7 mouse cellular contexts compared by ENCODE assay signal in genomic region chr8:45816765-45817426, GRCm38 (mm10).
DNase-seq lines count a peak whose midpoint lies in the region; ATAC-seq lines count a peak whose summit lies in the region.

No protein-coding gene starts in this region.

- H3K4me1 ChIP-seq in hindbrain, embryonic 16.5 days (ENCODE audit: control insufficient read depth, insufficient read depth, low read depth, low read length): no peaks in the 10 kb centered on the region

- ATAC-seq in activated CD4-positive, CD25-positive, alpha-beta regulatory T cell, adult 4 months: peak; percentile 43
- ATAC-seq in hindbrain, embryonic 16.5 days: peak; percentile 54; the same call in 1 of the 2 replicates

- peaks cover 4% of the 10 kb centered on the region for H3K36me3 ChIP-seq in hindbrain, embryonic 16.5 days (ENCODE audit: control insufficient read depth, insufficient read depth, low read length)

- no peaks in the 10 kb centered on the region for H3K27me3 ChIP-seq in hindbrain, embryonic 16.5 days (replicated peaks; ENCODE audit: control insufficient read depth, insufficient read depth, low read length)

- 20% methylated on average over 7 of the region's 7 CpGs for WGBS in hindbrain, embryonic 16.5 days

- peak; percentile 57 for DNase-seq in urinary bladder, postnatal 14 days (ENCODE audit: low spot score)
- no peak for DNase-seq in urinary bladder, postnatal 4 days (ENCODE audit: low spot score in 2 of 2)
- DNase-seq in embryo, embryonic 11 days: peak; percentile 73
- DNase-seq in lung, adult 18-20 months: peak; percentile 15 to 33
- peak; percentile 87 for DNase-seq in retina, embryonic 14.5 days (ENCODE audit: low spot score)

- no peak overlapping the region for H3K27ac ChIP-seq in hindbrain, embryonic 16.5 days (ENCODE audit: low read depth, low read length)

- H3K9ac ChIP-seq in hindbrain, embryonic 16.5 days (ENCODE audit: low read depth, low read length): no peak overlapping the region

- H3K9me3 ChIP-seq in hindbrain, embryonic 16.5 days (ENCODE audit: control insufficient read depth, low read length): no peaks in the 10 kb centered on the region

- H3K4me3 ChIP-seq in hindbrain, embryonic 16.5 days (ENCODE audit: low read length): no peak overlapping the region

- no peak overlapping the region for H3K4me2 ChIP-seq in hindbrain, embryonic 16.5 days (ENCODE audit: low read length)

Comparison
In these comparisons a context has a peak if more than half of its experiments do, and no peak if none do; other contexts are left out.
1. DNase-seq: peak in urinary bladder, postnatal 14 days (single experiment), embryo, embryonic 11 days (single experiment), lung, adult 18-20 months (2 of 2) and retina, embryonic 14.5 days (single experiment); none in urinary bladder, postnatal 4 days (0 of 2).